Mouse (Mus musculus): ENCODE measurements at regions not wholly inside any gene's neighbourhood (a gene's known extent, or its start where the extent isn't known, plus 50 kb on each side); places are given as distances from the start of the nearest gene placed in this dataset.
A peak's percentile ranks its signal among the peaks of the same experiment; 100 is the strongest.

DNA sequence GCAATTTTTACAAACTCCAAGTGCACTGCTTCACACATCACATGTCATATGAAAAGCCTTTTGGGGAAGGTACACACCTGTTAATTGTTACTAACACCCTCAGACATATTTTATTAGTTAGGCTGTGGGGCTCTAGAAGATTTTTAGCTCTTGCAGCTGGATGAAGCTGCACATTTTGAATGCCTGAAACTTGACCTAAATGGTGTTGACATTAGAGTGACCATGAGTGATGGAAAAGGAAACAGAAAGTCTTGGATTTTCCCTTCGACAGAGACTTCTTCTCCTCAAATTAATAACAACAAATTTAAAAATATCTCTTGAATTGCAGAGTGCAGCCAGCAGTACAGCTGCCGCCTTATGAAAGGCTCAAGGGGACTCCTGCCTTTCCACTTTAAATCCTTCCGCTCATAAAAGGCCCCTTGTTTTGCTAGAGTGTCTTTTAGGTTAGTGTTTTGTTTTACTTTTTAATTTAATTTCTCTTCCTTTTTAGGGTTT lies 259.7 kb downstream of the Trim52 start:
- peak in 1 of 2 experiments; percentile 4 for DNase-seq

- no peak for DNase-seq
Measured at GRCm38 (mm10) chr14:106373451-106373850, 267.5 kb downstream of the Trim52 start.

DNA sequence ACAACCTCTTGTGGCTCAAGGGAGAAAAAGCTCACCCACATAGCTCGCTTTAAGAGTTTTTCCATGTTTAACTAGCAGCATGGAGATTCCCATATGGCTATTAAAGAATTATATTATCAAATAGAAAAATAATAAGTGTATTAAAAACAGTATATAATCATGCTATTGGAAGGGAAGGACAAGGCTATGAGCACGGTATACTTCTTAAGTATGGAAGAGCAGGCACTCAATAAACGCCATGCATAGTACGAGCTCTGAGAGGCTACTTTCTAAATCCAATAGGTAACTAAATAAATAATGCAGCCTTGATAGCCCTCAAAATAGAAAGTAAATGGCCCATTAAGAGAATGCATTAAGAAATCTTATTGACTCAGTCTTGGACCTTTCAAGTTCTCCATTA lies 273.6 kb downstream of the Trim52 start:
- no peak for DNase-seq

DNA sequence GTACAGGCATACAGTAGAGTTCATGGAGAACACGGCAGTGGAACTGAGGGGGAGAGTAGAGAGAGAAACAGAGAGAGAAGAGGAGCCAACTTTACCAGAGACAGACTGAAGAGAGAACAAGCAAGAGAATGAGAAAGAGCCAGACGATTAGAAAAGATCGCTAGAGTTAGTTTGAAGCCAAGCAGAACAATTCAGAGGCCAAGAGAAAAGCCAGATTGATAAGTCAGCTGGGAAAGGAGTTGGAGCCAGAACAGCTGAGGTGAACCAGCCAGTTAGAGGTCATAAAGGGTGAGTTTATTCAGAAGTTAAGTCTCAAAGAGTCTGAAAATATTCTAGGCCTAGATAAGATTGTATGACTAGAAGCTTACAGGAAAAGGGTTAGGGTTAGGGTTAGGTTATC lies 281.7 kb downstream of the Trim52 start:
- no peak for DNase-seq

DNA sequence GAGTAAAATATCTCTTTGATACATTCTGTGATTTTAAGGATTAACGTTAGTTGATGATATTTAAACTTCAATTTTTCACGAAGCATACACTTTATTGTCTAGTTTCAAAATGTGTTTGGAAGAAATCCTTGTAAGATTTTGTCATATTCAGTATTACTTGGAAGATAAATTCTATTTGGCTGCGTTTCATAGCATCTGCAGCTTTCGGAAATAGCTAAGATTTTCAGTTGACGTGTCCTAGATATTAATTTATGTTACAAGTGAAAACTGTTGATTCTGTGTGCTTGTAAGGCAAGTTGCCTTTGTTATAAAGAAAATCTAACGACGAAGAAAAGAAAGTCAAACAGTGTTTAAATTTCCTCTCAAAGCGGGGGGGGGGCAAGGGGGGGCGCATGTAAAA lies 284.5 kb downstream of the Trim52 start:
- peak in 1 of 2 experiments; percentile 34 for DNase-seq

GRCm38 (mm10) chr14:106393978-106394377 lies 288.0 kb downstream of the Trim52 start:
- peak; percentile 1 to 39 for DNase-seq

- no peak for DNase-seq
Measured at GRCm38 (mm10) chr14:106412917-106413558, 307.0 kb downstream of the Trim52 start.

DNA sequence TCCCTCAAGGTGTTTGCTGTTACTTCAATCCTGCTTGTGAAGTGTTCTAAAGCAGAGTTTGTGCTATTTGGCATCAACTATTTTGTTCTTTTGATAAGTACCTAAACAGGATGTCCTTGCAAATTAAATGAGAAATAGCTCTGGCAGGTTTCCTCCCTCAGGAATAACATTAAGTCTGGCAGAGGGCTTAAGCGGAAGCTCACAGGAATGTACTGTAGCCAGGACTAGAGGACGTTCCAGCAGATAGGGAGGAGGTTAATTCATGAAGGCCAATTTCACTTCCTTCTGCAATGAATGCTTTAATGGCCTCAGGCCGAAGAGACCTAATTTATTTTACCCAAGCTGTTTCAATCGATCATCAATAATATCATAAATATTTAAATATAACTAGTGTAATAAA lies 318.7 kb downstream of the Trim52 start:
- DNase-seq: peak; percentile 7 to 49

DNA sequence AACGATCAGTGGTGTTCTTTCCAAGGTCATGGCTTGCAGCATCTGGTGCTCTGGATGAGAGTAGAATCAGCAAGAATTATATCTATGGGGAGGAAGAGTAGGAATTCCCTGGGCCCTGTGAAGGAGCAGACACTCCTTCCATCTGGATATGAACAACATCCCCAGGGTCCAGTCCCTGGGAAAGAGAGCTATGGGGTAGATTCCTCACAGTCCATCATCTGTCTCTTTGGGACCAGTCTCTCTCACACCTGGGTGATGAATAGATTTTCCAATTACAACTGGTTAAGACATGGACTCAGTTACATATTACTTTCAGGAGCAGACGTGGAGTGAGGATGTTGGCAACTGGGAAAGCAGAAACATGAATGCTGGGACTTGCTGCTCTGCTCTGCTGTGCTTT lies 322.6 kb downstream of the Trim52 start:
- DNase-seq: peak in 1 of 2 experiments; percentile 3

DNA sequence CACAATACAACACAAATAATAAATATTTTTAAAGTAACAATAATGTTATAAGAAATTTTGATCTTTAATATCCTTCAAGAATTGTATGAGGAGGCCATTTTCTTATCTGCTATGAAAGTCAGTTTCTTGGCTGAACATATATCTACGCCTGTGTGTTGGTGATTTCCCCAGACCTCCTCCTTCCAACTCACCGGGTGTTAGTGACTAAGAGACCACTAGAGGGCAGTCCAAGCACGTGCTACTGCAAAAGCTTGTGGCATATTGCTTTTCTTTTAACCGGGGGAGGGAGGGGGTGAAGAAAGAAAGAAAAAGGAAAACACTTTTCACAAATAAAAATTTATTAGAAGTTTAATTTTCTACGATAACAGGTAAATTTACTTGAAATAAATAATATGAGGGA lies 333.3 kb downstream of the Trim52 start:
- DNase-seq: peak; percentile 57 to 76

- DNase-seq: no peak
Measured at GRCm38 (mm10) chr14:106489074-106489473, 383.1 kb downstream of the Trim52 start.

- DNase-seq: no peak
Measured at GRCm38 (mm10) chr14:106491389-106491788, 385.4 kb downstream of the Trim52 start.

DNA sequence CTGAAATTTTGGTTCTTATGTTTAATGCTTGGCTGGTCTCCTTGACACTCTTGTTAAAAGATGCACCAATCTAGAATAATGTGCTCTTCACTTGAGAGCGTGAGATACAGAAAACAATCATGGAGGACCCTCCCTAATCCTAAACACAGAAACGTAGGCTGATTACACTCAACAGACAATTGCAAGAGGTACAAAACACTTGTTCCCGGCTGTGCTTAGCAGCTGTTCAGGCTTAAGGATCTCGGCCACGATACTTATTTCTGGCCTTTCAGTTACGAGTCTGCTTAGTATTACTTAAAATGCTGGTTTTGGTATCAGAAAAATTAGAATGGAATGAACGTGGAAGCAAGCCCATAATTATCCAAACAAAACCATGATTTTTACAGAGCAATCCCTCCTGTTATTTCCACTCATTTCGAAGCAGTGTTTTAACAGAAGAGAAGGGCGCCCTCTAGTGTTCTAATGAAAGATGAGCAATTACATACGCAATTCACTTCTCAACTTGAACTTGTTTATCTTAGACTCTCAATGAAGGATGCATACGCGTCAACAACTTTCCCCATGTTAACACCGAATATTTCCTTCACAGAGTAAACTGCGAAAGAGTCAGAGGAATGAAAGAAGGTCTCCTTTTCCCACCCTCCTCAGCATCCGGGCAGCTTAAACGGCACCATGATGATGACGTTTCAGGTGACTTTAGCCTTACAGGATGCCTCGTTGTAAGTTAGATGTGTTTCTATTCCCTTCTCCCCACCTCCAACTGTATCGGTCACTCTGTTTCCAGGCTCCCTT lies 394.5 kb downstream of the Trim52 start:
- peak in 1 of 2 experiments; percentile 42 for DNase-seq

DNA sequence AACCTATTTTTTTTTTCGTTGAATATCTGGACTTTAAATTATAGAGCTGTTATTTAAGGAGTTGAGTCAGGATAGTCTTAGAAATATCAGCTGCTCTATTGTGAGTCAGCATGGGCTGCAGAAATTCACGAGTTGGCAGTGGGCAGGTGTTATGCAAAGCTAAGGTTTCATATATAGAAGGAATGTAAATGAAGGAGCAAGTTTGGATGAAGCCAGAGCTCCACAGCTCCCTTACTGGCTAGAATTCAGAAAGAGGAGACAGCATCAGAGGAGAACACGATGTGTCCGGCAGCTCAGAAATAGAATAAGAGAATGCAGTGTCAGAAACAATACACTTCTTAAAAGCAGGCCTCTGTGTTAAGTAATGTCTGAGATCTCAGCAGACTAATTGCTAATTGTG lies 400.9 kb downstream of the Trim52 start:
- no peak for DNase-seq

- DNase-seq: no peak
Measured at GRCm38 (mm10) chr14:106518552-106519358, 412.8 kb downstream of the Trim52 start.

- DNase-seq: no peak
Measured at GRCm38 (mm10) chr14:106520808-106521207, 414.8 kb downstream of the Trim52 start.

GRCm38 (mm10) chr14:106550150-106550549 lies 444.2 kb downstream of the Trim52 start:
- no peak for DNase-seq

GRCm38 (mm10) chr14:106579281-106579680 lies 473.3 kb downstream of the Trim52 start:
- DNase-seq: no peak

DNA sequence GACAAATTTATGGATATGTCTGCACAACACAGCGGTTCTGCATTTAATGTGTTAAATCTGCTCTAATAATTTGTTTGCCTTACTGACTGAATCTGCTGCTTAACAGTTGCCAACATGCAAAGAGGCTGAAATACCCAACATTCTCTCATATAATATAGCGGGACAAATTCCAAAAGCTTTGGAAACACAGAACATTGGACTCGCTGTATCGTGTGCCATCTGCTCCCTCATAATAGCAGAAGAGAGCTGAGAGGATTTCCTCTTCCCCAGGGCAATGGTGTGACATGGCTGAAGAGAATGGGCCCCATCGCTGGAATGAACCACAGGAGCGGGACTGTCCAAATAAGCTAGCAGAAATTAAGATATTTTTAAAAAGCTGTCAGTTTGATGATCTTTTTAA lies 475.9 kb downstream of the Trim52 start:
- no peak for DNase-seq

DNA sequence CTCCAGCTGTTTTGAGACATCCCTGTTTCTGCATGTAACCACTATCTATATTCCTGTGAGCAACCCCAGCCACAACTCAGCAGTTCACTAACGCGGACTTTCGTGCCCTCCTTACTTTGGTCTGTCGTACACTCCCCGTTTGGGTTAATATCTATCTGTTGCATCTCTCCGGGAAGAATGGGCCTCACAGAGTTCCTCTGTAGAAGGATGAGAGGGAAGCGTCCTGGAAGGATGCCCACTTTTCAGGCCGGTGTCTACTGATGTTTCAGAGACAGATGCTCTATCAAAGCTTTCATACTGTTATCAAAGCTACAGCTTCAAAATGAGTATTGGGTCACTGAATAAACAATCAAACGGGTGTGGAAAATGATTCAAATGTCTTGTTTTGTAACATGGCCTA lies 487.4 kb downstream of the Trim52 start:
- DNase-seq: no peak

DNA sequence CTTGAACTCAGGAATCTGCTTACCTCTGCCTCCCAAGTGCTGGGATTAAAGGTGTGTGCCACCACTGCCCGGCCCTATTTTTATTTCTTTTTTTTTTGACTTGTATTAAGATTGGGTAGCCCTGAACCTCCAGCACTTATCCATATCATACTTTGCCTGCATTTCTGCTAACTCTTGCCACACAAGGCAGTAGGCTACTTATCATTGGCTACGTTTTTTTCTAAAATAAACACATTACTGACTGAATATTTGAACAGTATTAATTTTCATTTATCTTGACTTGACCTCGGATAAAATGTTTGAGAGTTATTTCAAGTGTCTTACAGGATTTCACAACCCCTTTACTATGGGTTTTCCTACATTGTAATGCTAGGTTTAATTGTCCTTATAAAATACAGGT lies 488.0 kb downstream of the Trim52 start:
- DNase-seq: no peak

GRCm38 (mm10) chr14:106607041-106607440 lies 501.0 kb downstream of the Trim52 start:
- DNase-seq: peak in 1 of 2 experiments; percentile 3

DNA sequence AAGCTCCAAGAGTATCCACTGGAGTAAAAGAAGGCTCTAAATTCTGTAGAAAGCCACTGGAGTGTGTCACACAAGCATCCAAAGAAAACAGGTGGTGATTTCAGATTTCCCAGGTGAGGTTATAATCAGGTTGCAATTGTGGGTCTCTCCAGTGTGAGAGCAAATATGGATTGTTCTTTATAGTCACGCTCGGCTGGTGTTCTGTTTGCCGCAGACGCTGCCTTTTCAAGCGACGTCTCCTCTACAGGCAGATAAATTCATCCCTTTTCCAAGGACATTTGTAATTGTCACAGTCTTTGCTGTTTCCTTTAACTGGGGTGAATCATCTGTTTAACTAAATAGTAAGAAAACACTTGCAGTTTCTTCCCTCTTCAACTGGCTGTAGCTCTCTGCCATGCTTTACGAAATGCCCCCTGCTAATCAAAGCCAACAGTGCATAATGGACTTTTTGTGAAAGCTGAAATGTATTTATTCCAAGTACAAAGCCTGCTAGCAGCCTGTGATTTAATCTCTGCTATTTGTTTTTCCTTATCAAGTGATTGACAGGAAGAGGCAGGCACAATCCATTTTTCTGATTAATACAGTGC lies 502.4 kb downstream of the Trim52 start:
- no peak for DNase-seq
